Mouse (Mus musculus): Measurements from ENCODE around the gene Aqp3.
A peak's percentile ranks its signal among the peaks of the same experiment; 100 is the strongest.

Gene Aqp3

DNA sequence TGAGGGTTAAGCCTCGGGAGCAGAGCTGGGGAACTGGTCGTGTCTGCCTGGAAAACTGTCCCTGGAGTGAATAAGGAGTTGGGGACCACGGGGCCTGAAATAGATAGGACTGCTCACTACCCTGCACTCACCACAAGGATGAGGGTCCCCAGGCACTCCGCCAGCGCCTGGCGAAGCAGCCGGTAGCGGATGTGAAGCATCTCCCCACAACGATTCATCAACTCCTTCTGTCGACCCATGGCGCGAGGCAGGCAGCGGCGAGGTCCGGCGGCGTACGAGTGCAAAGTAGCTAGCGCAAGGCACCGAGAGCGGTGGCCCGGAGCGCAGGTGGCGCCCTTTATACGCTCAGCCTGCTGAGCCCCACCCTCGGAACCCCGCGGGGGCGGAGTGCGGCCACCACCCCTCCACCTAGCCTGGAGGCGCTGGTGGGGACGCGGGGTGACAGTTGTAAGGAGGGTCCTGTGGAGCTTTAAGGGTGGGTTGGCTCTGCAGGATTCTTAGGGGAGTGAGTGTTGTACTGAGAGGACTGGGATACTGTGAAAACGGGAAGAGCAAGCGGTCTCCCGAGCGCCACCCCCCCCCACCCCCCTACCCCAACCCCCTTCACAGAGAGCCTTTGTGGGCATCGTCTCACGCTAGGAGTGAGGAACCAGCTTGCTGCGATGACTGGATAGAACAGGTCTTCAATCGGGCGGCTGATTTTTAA lies at the start of gene Aqp3:
Gene Aqp3 (minus strand): TSS at position 313 of the 706 bp plus-strand sequence.
- DNase-seq: peak; percentile 53

GRCm38 (mm10) chr4:41142601-41143000 lies 44.6 kb upstream of the Aqp3 start:
- peak; percentile 54 for DNase-seq

DNA sequence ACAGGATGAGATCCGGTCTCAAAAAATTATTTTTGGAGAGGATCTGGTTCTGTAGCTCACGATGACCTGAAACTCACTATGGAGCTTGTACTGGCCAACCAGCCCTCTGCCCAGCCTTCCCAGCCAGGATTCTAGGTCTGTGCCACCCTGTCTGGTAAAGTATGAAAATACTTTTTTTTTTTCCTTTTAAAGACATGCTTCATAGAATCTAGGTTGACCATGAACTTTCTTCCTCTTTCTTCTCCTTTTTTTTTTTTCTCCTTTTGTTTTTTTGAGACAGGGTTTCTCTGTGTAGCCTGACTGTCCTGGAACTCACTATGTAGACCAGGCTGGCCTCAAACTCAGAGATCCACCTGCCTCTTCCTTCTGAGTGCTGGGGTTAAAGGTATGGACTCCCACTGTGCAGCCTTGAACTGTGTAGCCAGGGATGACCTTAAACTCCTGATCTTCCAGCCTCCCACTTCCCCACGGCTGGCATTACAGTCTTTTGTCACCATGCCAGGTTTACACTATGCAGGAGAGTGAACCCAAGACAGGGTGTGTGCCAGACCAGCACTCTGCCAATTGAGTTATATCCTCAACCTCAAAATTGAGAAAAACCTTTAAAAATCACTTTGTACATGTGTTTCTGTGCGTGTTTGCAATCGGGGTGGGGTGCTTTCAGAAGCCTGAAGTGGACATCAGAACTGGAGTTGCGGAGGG lies 42.3 kb upstream of the Aqp3 start:
- peak; percentile 31 for DNase-seq

DNA sequence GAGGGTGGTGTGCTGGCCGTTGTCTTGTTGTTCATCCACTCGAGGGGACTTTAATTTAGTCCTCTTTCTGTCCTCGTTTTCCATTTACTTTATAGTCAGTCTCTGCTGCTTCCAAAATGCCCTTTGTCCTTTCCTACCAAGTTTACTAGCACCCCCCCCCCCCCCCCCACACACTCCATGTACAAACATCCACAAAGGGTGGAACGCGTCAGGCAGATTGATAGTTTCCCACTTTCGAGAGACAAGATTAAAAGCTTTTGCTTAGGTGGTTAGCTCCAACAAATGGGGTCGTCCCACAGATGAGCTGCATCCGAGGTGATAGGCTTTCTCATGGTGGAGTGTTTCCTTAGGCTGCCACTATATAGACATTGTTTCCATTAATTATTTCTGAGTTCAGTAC lies 38.8 kb upstream of the Aqp3 start:
- DNase-seq: no peak

DNA sequence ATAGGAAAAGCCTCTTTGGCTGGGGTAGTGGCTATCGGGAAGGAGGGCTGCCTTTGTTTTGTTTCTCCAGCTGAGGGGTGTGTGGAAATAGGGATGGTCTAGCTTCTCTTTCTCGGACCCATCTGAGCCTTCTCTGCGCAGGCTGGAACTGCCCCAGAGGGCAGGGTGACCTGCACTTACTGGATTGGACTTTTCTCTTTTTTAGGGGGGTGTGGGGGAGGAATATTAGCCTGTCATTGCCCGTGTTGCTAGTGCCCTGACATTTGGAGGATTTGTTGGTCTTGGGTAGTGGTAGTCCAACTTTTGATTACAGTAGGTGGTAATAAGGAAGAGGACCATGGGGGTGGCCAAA lies 38.4 kb upstream of the Aqp3 start:
- peak; percentile 71 for DNase-seq

GRCm38 (mm10) chr4:41135711-41136453 lies 37.9 kb upstream of the Aqp3 start, which contains the start of gene Ube2r2:
Ube2r2 (plus strand) TSS chr4:41135743.
- peak; percentile 56 for DNase-seq

GRCm38 (mm10) chr4:41134935-41135710 lies 37.1 kb upstream of the Aqp3 start:
- DNase-seq: peak; percentile 82

- no peak for DNase-seq
Measured at GRCm38 (mm10) chr4:41133529-41134291, 35.7 kb upstream of the Aqp3 start.

DNA sequence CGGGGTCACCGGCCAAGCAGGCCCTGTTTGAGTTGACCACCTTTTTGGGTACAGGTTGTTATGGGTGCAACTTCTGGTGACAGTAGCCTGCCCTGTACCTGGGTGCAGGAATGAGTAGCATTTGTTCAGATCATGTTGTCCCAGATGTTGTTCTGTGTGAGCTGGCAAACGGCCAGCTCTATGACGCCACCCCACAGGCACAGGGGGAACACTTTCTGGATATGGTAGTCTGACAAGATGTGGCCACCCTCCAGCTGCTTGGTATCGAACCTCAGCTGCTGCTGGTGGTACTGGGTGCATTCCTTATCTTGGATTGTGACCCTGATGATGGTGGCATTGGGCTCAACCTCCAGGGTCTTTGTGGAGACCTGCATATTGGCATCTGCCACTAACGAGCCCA lies 34.5 kb upstream of the Aqp3 start:
- DNase-seq: no peak

DNA sequence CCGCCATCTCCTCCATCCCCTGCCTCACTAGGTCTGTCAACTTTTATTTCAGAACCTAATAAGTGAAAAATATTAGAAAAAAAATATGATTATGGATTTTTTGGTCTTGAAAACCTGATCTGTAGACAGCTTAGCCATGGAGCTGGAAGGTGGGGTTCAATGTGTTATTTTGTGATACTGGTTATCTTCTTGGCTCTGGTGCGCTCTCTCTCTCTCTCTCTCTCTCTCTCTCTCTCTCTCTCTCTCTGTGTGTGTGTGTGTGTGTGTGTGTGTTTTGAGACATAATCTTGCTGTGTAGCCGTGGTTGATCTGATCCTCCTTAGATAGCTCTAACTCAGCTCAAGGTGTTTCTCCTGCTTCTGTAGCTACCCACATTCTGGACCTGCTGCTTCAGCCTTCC lies 31.9 kb upstream of the Aqp3 start:
- DNase-seq: no peak

GRCm38 (mm10) chr4:41129406-41129805 lies 31.4 kb upstream of the Aqp3 start:
- DNase-seq: peak; percentile 50

DNA sequence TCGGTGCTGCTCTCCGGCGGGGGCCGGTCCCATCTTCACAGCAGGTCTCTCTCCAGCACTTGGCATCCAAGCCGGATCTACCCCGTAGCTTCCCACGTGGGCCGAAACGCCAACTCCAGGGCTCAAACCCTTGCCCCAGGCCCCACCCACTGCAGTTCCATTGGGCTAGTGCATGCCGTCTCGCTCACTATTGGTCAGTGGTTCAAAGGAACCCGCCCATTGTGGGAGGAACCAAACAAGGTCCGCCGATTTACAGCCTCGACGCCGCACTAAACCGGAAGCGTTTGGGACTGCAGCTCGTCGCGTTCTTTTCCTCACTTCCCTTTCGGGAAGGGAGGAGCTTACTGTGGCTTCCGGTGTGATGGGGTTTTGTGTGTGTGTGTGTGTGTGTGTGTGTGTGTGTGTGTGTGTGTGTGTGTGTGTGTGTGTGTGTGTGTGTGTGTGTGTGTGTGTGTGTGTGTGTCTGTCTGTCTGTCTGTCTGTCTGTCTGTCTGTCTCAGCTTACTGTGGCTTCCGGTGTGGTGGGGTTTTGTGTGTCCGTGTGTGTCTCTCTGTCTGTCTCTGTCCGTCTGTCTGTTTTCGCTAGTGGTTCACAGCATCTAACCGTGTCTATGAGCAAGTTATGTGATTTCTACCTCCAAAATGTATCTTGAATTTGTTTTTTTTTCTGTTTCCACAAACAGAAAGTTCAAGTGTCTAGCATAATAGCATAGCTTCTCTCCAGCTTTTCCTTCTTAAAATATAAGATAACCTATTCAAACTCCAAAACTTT lies 26.4 kb upstream of the Aqp3 start, which contains the start of gene Nol6:
Gene Nol6 (minus strand): TSS at position 276 of the 772 bp plus-strand sequence.
- DNase-seq: peak; percentile 99

DNA sequence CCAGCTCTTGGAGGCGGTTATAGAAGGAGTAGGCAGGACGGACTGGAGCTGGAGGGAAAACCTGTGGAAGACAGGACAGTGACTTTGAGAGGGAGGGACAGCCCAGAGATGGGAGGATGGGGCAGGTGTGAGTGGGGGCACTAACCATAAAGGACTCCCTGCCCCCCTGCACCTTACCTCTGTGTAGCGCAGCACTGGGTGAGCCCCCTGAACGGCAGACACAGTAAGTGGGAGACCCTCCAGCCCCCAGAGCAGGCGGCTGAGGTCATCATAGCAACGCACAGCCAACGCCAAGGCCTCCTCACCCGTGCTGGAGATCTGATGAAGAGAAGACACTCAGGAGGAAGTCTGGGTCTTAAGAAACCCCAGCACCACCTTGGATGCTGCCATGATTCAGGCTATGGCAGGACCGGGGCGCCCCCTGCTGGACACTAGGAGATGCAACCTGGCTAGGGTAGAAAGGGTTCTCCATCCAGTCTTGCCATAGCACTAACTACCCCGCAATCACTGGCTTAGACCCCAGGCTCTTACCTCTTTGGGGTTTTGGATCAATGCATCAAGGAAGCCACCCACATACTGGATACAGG lies 20.8 kb upstream of the Aqp3 start:
- peak; percentile 44 for DNase-seq

DNA sequence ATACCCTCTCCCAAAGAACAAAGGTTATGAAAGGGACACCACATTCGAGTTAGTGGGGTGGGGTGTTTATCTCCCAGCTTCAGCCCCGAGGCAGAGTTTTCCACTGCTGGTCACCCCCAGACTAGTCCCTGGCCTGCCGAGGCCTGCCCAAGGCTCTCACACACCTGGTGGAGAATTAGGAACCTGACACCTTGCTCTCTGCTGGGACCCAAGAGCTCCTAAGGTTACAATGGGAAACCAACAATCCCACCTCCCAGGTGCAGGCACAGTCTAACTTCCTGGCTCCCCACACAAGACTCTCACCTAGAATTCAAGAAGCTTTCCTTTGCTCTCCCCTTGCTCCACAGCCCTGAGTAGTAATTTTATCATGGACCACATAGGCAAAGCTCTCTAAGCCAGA lies 18.8 kb upstream of the Aqp3 start:
- DNase-seq: no peak

- DNase-seq: no peak
Measured at GRCm38 (mm10) chr4:41115793-41116192, 17.8 kb upstream of the Aqp3 start.

GRCm38 (mm10) chr4:41115074-41115473 lies 17.1 kb upstream of the Aqp3 start:
- no peak for DNase-seq

- DNase-seq: no peak
Measured at GRCm38 (mm10) chr4:41114358-41115070, 16.5 kb upstream of the Aqp3 start.

DNA sequence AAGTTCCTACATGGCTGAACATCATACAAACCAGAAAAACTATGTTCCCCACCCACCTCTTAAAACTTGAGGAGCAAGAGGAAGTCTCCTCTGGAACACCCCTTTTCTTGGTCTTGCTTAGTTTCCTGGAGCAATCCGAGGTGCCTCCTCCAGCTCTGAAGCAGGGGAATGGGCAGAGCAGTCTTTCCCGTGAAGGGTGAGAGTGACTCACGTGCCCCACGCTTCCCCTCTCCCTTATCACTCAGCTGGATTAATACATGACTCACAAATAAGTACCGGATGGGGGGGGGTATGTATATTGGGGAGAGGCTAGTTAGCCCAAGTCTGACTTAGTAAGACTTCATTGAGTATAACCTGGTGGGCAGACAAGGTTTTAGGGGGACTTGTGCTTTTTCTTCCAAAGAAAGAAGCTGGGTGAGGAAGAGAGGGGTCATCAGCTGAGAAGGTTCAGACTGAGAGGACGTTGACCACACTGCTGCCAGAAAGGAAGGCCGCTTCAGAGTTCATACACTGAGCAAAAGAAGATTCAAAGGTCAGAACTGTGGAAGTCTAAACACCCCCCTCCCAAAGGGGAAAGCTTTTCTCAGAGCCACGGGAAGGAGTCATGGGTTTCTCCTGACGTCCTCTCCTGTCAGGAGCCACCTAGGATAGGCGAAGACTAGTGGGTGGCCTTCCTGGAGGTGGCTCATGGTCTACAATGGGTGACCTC lies 10.9 kb upstream of the Aqp3 start:
- no peak for DNase-seq

DNA sequence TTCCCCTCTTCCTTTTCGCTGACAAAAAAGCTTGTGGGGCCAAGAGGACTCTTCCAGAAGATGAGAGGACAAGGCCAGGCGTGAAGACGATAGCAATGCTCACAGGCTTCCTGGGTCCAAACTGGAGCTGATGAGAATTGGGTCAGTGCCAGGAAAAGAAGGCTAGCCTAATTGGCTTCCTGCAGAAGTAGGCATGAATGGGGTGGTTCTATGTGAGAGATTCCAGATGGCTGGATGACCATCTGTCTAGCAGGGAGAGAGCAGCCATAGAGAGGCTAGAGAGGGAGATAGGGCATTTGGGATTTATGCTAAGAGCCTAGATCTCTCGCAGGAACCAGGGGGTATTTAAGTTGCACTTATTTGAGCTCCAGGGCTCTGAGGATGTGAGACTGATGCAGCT lies 9.5 kb upstream of the Aqp3 start:
- DNase-seq: no peak

DNA sequence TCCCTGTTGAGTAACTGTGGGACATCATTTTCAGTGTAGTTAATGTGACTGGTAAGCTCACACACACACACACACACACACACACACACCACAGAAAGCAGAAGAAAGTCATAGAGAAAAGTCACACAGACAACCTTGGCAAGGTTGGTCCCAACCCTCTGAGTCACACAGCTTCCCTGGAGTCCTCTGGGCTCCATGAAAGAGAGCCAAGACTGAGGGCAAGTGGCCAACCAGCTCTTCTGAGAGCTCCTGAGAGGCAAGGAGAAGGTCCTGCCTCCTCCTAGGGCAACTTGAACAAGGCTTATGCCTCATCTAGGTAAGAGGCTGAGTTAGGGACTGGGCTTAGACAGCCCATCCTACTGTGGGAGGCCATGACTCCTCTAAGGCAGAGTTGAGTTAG lies 4.9 kb upstream of the Aqp3 start:
- DNase-seq: no peak

All from kidney, adult 11 months (tissue).